Mouse (Mus musculus) thymus, postnatal 14 days (tissue): ENCODE measurements at regions not wholly inside any gene's neighbourhood (a gene's known extent, or its start where the extent isn't known, plus 50 kb on each side); places are given as distances from the start of the nearest gene placed in this dataset.

Source experiments
- DNase-seq: peaks from one replicate; pipeline ENCODE4 v3.0.0; 2021

DNA sequence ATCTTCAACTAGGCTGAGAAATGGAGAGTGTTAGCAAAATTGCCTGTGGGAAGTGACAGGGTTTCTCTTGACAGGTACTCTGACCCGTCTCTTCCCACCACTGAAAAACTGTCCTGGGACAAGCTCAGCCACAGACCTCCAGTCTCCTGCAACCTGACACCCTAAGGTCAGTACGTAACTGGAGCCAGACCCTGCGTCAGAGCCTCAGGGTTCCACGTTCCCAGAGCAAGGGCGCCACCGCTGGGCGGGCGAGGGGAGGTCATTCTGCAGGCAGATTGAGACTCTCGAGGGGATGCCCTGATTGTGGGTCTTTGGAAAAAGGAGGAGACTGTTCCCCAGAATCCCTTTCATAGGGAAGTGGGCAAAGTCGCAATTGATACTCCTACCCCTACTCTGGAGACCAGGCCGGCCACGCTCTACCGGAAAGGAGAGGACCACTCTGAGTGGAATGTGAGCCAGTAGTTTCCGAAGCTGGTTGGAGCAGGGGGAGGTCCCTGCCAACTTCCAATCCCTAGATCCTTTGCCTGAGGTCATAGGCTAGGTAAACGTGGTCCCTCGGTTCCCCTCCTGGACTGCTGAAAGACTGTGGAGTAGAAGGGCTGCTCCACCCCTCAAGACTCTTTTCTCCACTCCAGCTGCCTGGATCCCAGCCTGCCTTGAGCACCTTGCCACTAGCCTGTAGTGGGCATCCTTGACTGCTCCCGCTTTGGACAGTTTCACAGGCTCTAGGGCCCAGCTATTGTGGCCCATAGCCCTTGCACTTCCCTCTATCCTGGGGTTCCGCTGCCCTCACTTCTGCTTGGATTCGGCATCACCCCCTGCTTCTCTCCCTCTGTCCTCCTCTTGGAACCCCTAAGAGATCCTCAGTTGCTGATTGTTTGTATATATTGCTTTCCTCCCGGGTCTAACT, 61.0 kb upstream of the Lpcat1 start:
- peak; percentile 9 for DNase-seq

DNA sequence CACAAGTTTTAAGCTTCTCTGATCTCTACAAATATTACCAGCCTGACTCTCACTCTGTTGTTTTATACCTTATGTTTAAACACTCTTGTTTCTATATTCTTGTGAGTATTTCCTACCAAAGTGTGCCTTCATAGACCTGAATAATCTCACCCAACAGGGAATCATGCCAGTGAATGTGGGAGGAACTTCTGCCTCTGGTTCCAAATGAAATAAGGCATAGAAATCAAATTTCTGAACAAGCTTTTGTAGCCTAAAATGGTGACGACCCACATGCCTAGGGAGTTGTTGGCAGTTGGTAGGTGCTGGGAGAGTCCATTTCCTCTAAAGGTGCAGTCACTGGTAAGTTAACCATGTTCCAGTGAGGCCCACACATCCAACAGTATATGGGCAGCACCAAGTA, 66.1 kb upstream of the Lpcat1 start:
- no peak for DNase-seq

DNA sequence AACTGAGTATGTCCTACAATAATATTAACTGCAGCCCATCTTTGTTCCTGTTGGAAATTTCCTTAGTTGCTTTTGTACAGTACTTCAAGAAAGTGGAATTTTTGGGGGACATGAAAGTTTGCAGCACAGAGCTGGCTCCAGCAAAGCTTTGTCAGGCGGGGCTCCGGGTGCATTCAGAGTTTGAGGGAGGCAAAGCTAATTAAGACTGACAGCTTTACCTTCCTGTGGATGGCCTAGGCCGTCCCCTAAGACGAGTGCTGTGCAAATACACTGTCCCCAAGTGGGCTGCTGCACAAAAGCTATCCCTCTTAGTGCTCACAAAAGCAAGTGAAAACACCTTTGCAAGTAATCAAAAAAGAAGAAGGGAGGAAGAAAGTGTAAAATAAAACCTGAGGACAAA, 68.7 kb upstream of the Ndufs6 start:
- DNase-seq: no peak

DNA sequence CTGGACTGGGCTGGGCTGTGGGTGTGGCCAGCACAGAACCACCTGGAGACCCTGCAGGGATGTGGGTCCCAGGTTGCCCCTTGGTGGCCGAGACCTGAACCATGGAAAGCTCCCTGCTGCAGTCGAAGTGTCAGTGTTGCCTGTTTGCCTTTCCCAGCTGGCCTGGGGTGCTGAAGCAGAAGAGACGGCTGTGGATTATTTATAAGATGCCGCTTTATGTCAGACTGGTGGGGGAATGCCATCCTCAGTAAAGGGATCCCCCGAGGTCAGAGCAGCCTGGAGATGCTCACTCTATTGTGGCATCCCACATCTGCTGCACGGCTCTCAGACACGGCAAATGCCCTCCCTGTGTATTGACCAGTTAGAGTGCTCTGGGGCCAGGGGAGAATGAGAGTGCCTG, 67.5 kb upstream of the Ndufs6 start:
- DNase-seq: no peak

DNA sequence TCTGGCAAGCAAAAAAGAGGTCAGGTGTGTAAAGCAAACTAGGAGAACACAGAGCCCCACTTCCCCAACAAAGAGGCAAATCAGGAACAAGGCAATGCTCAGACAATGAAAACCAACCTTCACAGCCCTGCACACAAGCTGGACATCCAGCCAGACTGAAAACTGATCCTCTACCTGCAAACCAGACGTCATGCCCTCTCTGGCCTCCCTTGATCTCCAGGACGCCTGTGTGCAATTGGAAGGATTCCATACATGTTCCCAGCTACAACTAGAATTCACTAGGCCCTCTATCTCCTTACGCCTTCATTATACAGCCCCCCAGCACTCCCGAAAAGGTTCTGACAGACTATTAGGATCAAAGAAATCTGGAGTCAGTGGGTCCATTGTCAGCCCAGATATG, 60.7 kb upstream of the Ndufs6 start:
- no peak for DNase-seq

DNA sequence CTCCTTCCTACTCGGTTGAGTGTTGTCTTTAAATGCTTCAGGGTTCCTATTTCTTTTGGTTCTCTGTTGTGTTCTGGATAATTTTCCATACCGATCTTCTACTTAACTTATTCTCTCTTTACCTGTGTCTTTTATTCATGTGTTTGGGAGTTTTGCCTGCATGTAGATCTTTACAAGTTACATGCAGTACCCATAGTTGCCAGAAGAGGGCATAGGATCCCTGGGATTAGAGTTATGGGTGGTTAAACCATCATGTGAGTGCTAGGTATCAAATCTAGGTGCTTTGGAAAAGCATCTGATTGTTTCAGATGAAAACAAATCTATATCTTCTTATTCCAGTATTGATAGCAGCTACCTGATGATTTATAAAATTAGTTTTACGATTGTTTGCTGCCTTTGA, 55.2 kb upstream of the Ndufs6 start:
- DNase-seq: peak; percentile 52
